Mouse (Mus musculus) MEL (cell line): ENCODE results near the gene Adam10. TPM values are rescaled to one million over a fixed set of nuclear protein-coding genes. Genes with fewer than 3 reads are reported as not detected.

Experiments used
- DNase-seq: peaks from one replicate; pipeline ENCODE4 v3.0.0; 2011; ENCODE audit warnings: low read depth, low spot score
- H3K27ac ChIP-seq: 2 replicates; pipeline ENCODE4 v1.5.1; 2012; ENCODE audit warnings: low read depth, mild to moderate bottlenecking, control low read depth, low read length, moderate library complexity; ENCODE audit not compliant: control insufficient read depth
- H3K27me3 ChIP-seq, 2 experiments: fragments of 150-350 bp in 1 of 2; sonication (generic) in 1 of 2; 2 replicates each; pipeline ENCODE4 v1.6.1; 2012; ENCODE audit warnings: low read length in 2 of 2, mild to moderate bottlenecking in 2 of 2, improper control_type of control experiment in 1 of 2, moderate library complexity in 1 of 2; ENCODE audit not compliant: insufficient read depth in 2 of 2, control insufficient read depth in 1 of 2
- H3K36me3 ChIP-seq, 2 experiments: 2 replicates each; pipeline ENCODE4 v1.6.1; 2012 to 2014; ENCODE audit warnings: low read length in 2 of 2, improper control_type of control experiment in 1 of 2, inconsistent platforms in 1 of 2, mild to moderate bottlenecking in 1 of 2; ENCODE audit not compliant: insufficient read depth in 2 of 2, control insufficient read depth in 1 of 2
- H3K4me1 ChIP-seq, 2 experiments: fragments of 150-350 bp in 1 of 2; sonication (generic) in 1 of 2; 2 replicates each; pipeline ENCODE4 v1.6.1; 2012; ENCODE audit warnings: low read length in 2 of 2, improper control_type of control experiment in 1 of 2, mild to moderate bottlenecking in 1 of 2; ENCODE audit not compliant: insufficient read depth in 2 of 2, control insufficient read depth in 1 of 2
- H3K4me3 ChIP-seq, 2 experiments: fragments of 150-350 bp in 1 of 2; sonication (generic) in 1 of 2; 2 replicates each; pipeline ENCODE4 v1.5.1; 2012; ENCODE audit warnings: low read depth in 2 of 2, low read length in 2 of 2, mild to moderate bottlenecking in 2 of 2, moderate library complexity in 2 of 2, control low read depth in 1 of 2, improper control_type of control experiment in 1 of 2; ENCODE audit not compliant: control insufficient read depth in 1 of 2, insufficient read depth in 1 of 2
- H3K79me2 ChIP-seq: 2 replicates; pipeline ENCODE4 v1.6.1; 2012; ENCODE audit warnings: mild to moderate bottlenecking, low read length, moderate library complexity; ENCODE audit not compliant: control insufficient read depth, poor library complexity, insufficient read depth
- H3K9ac ChIP-seq: 2 replicates; pipeline ENCODE4 v1.6.1; 2012; ENCODE audit warnings: low read depth, mild to moderate bottlenecking, control low read depth, low read length, moderate library complexity; ENCODE audit not compliant: control insufficient read depth, poor library complexity, severe bottlenecking
- H3K9me3 ChIP-seq: fragments of 150-350 bp; sonication (generic); replicated peaks from 2 replicates; pipeline ENCODE4 v1.6.1; 2012; ENCODE audit warnings: mild to moderate bottlenecking, low read length, improper control_type of control experiment, moderate library complexity; ENCODE audit not compliant: insufficient read depth
- CTCF ChIP-seq, 3 experiments: IDR thresholded peaks in 2 of 3; conservative IDR thresholded peaks in 1 of 3; 2 replicates each; pipeline ENCODE4 v1.5.1; 2011 to 2012; ENCODE audit warnings: low read length in 3 of 3, low read depth in 2 of 3, mild to moderate bottlenecking in 2 of 3, improper control_type of control experiment in 1 of 3, inconsistent platforms in 1 of 3, mixed read lengths in 1 of 3, moderate library complexity in 1 of 3; ENCODE audit not compliant: control insufficient read depth in 1 of 3, insufficient read depth in 1 of 3, poor library complexity in 1 of 3, severe bottlenecking in 1 of 3
- E2F4 ChIP-seq: IDR thresholded peaks from 2 replicates; pipeline ENCODE4 v1.6.1; 2011; ENCODE audit warnings: low read depth, low read length, improper control_type of control experiment, borderline replicate concordance
- ETS1 ChIP-seq: IDR thresholded peaks from 2 replicates; pipeline ENCODE4 v1.6.1; 2012; ENCODE audit warnings: low read depth, mild to moderate bottlenecking, inconsistent platforms, low read length, improper control_type of control experiment, moderate library complexity
- GATA1 ChIP-seq: IDR thresholded peaks from 2 replicates; pipeline ENCODE4 v1.6.1; 2011; ENCODE audit warnings: low read depth, low read length, improper control_type of control experiment
- HCFC1 ChIP-seq: IDR thresholded peaks from 2 replicates; pipeline ENCODE4 v1.6.1; 2012; ENCODE audit warnings: low read depth, mild to moderate bottlenecking, inconsistent platforms, low read length, improper control_type of control experiment, moderate library complexity
- POLR2AphosphoS2 ChIP-seq: IDR thresholded peaks from 2 replicates; pipeline ENCODE4 v1.6.1; 2011; ENCODE audit warnings: low read length, improper control_type of control experiment
- POLR2AphosphoS5 ChIP-seq: IDR thresholded peaks from 2 replicates; pipeline ENCODE4 v1.6.1; 2012; ENCODE audit warnings: low read depth, borderline replicate concordance, mild to moderate bottlenecking, inconsistent platforms, low read length, moderate library complexity, mixed read lengths
- SIN3A ChIP-seq: IDR thresholded peaks from 2 replicates; pipeline ENCODE4 v1.6.1; 2012; ENCODE audit warnings: low read length, improper control_type of control experiment, inconsistent platforms
- SMC3 ChIP-seq: IDR thresholded peaks from 2 replicates; pipeline ENCODE4 v1.6.1; 2011; ENCODE audit warnings: low read depth, low read length, improper control_type of control experiment
- TAL1 ChIP-seq: IDR thresholded peaks from 2 replicates; pipeline ENCODE4 v1.6.1; 2012; ENCODE audit warnings: mild to moderate bottlenecking, inconsistent platforms, low read length, moderate library complexity, mixed read lengths
- USF1 ChIP-seq: IDR thresholded peaks from 2 replicates; pipeline ENCODE4 v1.6.1; 2014; ENCODE audit warnings: low read depth, mild to moderate bottlenecking, inconsistent platforms, low read length, improper control_type of control experiment, moderate library complexity
- ZNF384 ChIP-seq: IDR thresholded peaks from 2 replicates; pipeline ENCODE4 v1.6.1; 2012; ENCODE audit warnings: low read depth, mild to moderate bottlenecking, inconsistent platforms, low read length, improper control_type of control experiment
- polyA plus RNA-seq, 2 experiments: library from polyadenylated mRNA; stranded (reverse) in 1 of 2; unstranded in 1 of 2; fragments of >175 nt in 1 of 2; fragments of >200 nt in 1 of 2; gene quantifications; 2 replicates each; pipeline versions ENCODE4 v1.2.1 to v1.2.4; 2012; ENCODE audit warnings: low replicate concordance in 2 of 2, low read depth in 1 of 2; ENCODE audit not compliant: insufficient read length in 2 of 2, insufficient read depth in 1 of 2, missing spikeins in 1 of 2
- total RNA-seq: library from RNA; depleted of rRNA; stranded (reverse); fragments of 300-350 nt; gene quantifications from 2 replicates; pipeline ENCODE4 v1.2.3, GENCODE M21; 2012

Adam10 gene
- total and polyA plus RNA-seq, 3 experiments: 20.3 to 127 (median 52.0) TPM

DNA sequence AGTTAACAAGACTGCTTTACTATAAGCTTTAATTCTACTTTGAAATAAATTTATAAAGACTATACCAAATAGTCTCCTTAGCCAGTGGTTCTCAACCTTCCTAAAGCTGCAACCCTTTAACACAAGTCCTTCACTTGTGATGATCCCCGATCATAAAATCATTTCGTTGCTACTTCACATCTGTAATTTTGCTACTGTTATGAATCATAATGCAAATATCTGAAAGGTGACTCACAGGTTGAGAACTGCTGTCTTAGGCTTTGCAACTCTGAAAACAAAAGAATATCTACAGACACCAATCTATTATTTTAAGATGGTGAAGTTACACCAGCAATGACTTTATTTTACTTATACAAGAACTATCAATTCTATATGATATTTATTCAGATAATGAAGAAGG, 42.0 kb upstream of the Adam10 start:
- DNase-seq: no peak
- Histone ChIP-seq H3K27me3 (no peaks in the 10 kb centered on the region), H3K36me3 (peaks cover 0 to 2% of the 10 kb centered on the region in 2 experiments; a peak in 3 of 4 replicates), H3K4me3 (no peak overlapping the region), H3K79me2 (no peaks in the 10 kb centered on the region), H3K4me1 (peaks cover 4% of the 10 kb centered on the region in 2 experiments; a peak in 2 of 4 replicates), H3K9me3 (no peaks in the 10 kb centered on the region), H3K27ac (no peak overlapping the region), H3K9ac (no peak overlapping the region)
- no peak for TF ChIP-seq GATA1

DNA sequence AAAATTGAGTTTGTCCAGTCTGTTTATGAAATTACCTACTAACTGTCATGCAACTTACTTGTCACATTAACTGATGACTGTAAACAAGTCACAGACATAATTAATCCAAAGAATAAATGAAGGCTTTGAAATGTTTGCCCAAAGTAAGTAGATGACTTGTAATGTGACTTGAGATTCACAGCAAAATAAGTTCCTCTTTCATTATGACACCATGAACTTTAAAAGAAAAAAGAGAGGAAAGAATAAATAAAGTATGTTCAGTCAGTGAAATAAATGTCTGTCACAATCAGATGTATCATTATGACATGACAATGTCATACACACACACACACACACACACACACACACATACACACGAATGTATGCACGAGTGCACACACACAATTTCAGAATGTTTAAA, 28.5 kb upstream of the Adam10 start:
- Histone ChIP-seq H3K79me2 (peaks cover 17% of the 10 kb centered on the region), H3K4me3 (no peak overlapping the region), H3K27me3 (no peaks in the 10 kb centered on the region), H3K4me1 (peaks cover 0 to 7% of the 10 kb centered on the region in 2 experiments; a peak in 3 of 4 replicates), H3K9me3 (no peaks in the 10 kb centered on the region), H3K9ac (no peak overlapping the region), H3K27ac (no peak overlapping the region), H3K36me3 (peaks cover 0 to 18% of the 10 kb centered on the region in 2 experiments; a peak in 3 of 4 replicates)
- no peak for DNase-seq
- TF ChIP-seq HCFC1: no peak
- TF ChIP-seq ZNF384: no peak
- TF ChIP-seq POLR2AphosphoS5: no peak
- no peak for TF ChIP-seq TAL1
- no peak for TF ChIP-seq ETS1
- no peak for TF ChIP-seq POLR2AphosphoS2
- TF ChIP-seq CTCF (IDR thresholded peaks at IDR 0.05 in 2 of 3, conservative IDR thresholded peaks at IDR 0.05 in 1 of 3; ENCODE audit: control insufficient read depth in 1 of 3, insufficient read depth in 1 of 3, low read depth in 2 of 3, low read length in 3 of 3, poor library complexity in 1 of 3, severe bottlenecking in 1 of 3): no peak
- no peak for TF ChIP-seq SIN3A
- no peak for TF ChIP-seq SMC3
- TF ChIP-seq E2F4: no peak

DNA sequence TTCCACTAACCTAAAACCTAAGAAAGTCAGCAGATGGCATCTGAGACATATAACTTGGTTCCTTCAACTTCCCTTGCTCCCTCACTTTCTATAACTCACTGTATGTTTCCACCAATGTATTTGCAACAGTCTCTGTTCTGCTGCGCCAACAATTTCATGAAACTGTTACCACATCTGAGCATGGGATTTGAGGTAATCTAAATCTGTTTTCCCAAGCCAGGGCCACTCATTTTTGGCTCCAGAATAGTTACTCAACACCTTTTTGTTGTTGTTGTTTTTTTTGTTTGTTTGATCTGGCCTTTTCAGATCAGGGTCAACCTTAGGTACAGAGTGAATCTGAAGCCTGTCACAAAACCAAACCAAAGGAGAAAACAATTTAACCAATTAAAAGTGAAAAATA, 27.8 kb upstream of the Adam10 start:
- H3K27ac ChIP-seq: no peak overlapping the region
- TF ChIP-seq SMC3 (0 out of 2 replicates have a peak, but pooled peaks have one; percentile 2), USF1 (no peak)
- TF ChIP-seq, all 39 proteins: peak for 1
- peaks cover 0 to 20% of the 10 kb centered on the region in 2 experiments; a peak in 3 of 4 replicates for H3K36me3 ChIP-seq
- no peak for DNase-seq
- no peak overlapping the region for H3K9ac ChIP-seq
- H3K4me1 ChIP-seq: peaks cover 4 to 7% of the 10 kb centered on the region in 2 experiments; a peak in 3 of 4 replicates
- no peaks in the 10 kb centered on the region for H3K9me3 ChIP-seq
- H3K79me2 ChIP-seq: peaks cover 17% of the 10 kb centered on the region
- no peaks in the 10 kb centered on the region for H3K27me3 ChIP-seq
- H3K4me3 ChIP-seq: no peak overlapping the region
